Comparison of ENCODE assay signal across 16 mouse cellular contexts in genomic region chr3:52303301-52303700, GRCm38 (mm10). TPM values are rescaled to one million over a fixed set of nuclear protein-coding genes. Genes with fewer than 3 reads are reported as not detected.
DNase-seq lines count a peak whose midpoint lies in the region; ATAC-seq and TF ChIP-seq lines count a peak whose summit lies in the region.
"Had no signal": no experiment of that assay in that cellular context is flagged by ENCODE, and none has a peak within 500 bp of the region (broad histone marks: within the 10 kb centered on the region; RNA-seq: fewer than 3 reads in every experiment).

No protein-coding gene starts in this region.

- H3K4me1 ChIP-seq in liver, adult 2 months (ENCODE audit: control insufficient read depth, insufficient read depth, low read length): peaks cover 24% of the 10 kb centered on the region
- peaks cover 26% of the 10 kb centered on the region for H3K4me1 ChIP-seq in liver, postnatal 0 days (ENCODE audit: insufficient read depth)
- peaks cover 9% of the 10 kb centered on the region; the same call in 1 of the 2 replicates for H3K4me1 ChIP-seq in kidney, embryonic 14.5 days (ENCODE audit: control insufficient read depth, insufficient read depth, low read length)
- H3K4me1 ChIP-seq: forebrain, embryonic 15.5 days had no signal

- H3K27ac ChIP-seq in liver, adult 2 months (replicated peaks; ENCODE audit: insufficient read depth, low read depth, low read length): no peak overlapping the region
- H3K27ac ChIP-seq in liver, postnatal 0 days (ENCODE audit: low read depth): no peak overlapping the region
- H3K27ac ChIP-seq in kidney, embryonic 14.5 days (ENCODE audit: low read depth, low read length): no peak overlapping the region
- H3K27ac ChIP-seq: embryonic facial prominence, embryonic 10.5 days; forebrain, embryonic 15.5 days; hindbrain, embryonic 10.5 days; hindbrain, embryonic 14.5 days had no signal

- TF ChIP-seq CTCF in liver, adult 2 months (IDR thresholded peaks at IDR 0.05; ENCODE audit: low read depth, low read length): no peak
- TF ChIP-seq CTCF in liver, postnatal 0 days (IDR thresholded peaks at IDR 0.05; ENCODE audit: low read depth): no peak

- no peak overlapping the region for H3K4me2 ChIP-seq in liver, postnatal 0 days (ENCODE audit: low read depth, low read length)
- H3K4me2 ChIP-seq in kidney, embryonic 14.5 days (replicated peaks; ENCODE audit: low read depth, low read length): no peak overlapping the region
- H3K4me2 ChIP-seq: forebrain, embryonic 15.5 days; heart, embryonic 12.5 days; hindbrain, embryonic 14.5 days had no signal

- no peak for TF ChIP-seq POLR2A in liver, adult 2 months (IDR thresholded peaks at IDR 0.05; ENCODE audit: extremely low read depth, insufficient read depth, low read length)

- no peak overlapping the region for H3K4me3 ChIP-seq in liver, adult 2 months (ENCODE audit: insufficient read depth, low read depth, low read length)
- H3K4me3 ChIP-seq in liver, postnatal 0 days (ENCODE audit: low read depth, low read length): no peak overlapping the region
- H3K4me3 ChIP-seq in kidney, embryonic 14.5 days (ENCODE audit: low read length): no peak overlapping the region
- H3K4me3 ChIP-seq: embryonic facial prominence, embryonic 10.5 days; forebrain, embryonic 15.5 days; heart, embryonic 12.5 days; hindbrain, embryonic 10.5 days had no signal

- 51% methylated on average over 5 of the region's 5 CpGs for WGBS in liver, adult 2 months
- 54% methylated on average over 5 of the region's 5 CpGs for WGBS in liver, postnatal 0 days (ENCODE audit: insufficient replicate concordance)
- WGBS in kidney, embryonic 14.5 days: 84% methylated on average over 5 of the region's 5 CpGs

- no peak for ATAC-seq in liver, postnatal 0 days
- ATAC-seq in kidney, embryonic 14.5 days (ENCODE audit: low FRiP score, low TSS enrichment): no peak
- ATAC-seq: forebrain, embryonic 15.5 days; intestine, embryonic 16.5 days had no signal

- DNase-seq in cerebellum, adult 8-10 months: peak; percentile 12
- DNase-seq in cerebellum, postnatal 4 days (ENCODE audit: low spot score in 2 of 2): no peak
- peak; percentile 40 for DNase-seq in liver, adult 2 months (ENCODE audit: extremely low read depth, low read depth, low spot score)
- no peak for DNase-seq in liver, postnatal 0 days
- DNase-seq in cerebellum, adult 9-10 months: peak; percentile 53
- DNase-seq: adrenal gland, adult 8-10 months; adrenal gland, postnatal 36 days; gastrocnemius, postnatal 25 days; kidney, adult 2 months had no signal

- H3K27me3 ChIP-seq in liver, adult 2 months (ENCODE audit: control insufficient read depth, insufficient read depth, low read length): no peaks in the 10 kb centered on the region
- no peaks in the 10 kb centered on the region for H3K27me3 ChIP-seq in liver, postnatal 0 days (ENCODE audit: insufficient read depth, low read length)
- no peaks in the 10 kb centered on the region for H3K27me3 ChIP-seq in kidney, embryonic 14.5 days (ENCODE audit: control insufficient read depth, insufficient read depth, low read length)
- H3K27me3 ChIP-seq: forebrain, embryonic 15.5 days; heart, embryonic 12.5 days had no signal

- H3K9ac ChIP-seq in liver, adult 2 months (ENCODE audit: low read depth, low read length): no peak overlapping the region
- H3K9ac ChIP-seq in liver, postnatal 0 days (replicated peaks): no peak overlapping the region
- H3K9ac ChIP-seq in kidney, embryonic 14.5 days (ENCODE audit: low read depth, low read length): no peak overlapping the region
- H3K9ac ChIP-seq: forebrain, embryonic 15.5 days; heart, embryonic 12.5 days; hindbrain, embryonic 14.5 days had no signal

- no peaks in the 10 kb centered on the region for H3K36me3 ChIP-seq in liver, adult 2 months (ENCODE audit: control insufficient read depth, insufficient read depth, low read length)
- H3K36me3 ChIP-seq in liver, postnatal 0 days (replicated peaks; ENCODE audit: insufficient read depth, low read length): 0 out of 2 replicates have a peak, but pooled peaks cover 3% of the 10 kb centered on the region
- no peaks in the 10 kb centered on the region for H3K36me3 ChIP-seq in kidney, embryonic 14.5 days (ENCODE audit: control insufficient read depth, insufficient read depth, low read length)
- H3K36me3 ChIP-seq: embryonic facial prominence, embryonic 10.5 days; forebrain, embryonic 15.5 days; heart, embryonic 12.5 days; hindbrain, embryonic 10.5 days had no signal

- H3K9me3 ChIP-seq in liver, postnatal 0 days (ENCODE audit: low read length): no peaks in the 10 kb centered on the region
- H3K9me3 ChIP-seq in kidney, embryonic 14.5 days (ENCODE audit: control insufficient read depth, low read length): no peaks in the 10 kb centered on the region
- H3K9me3 ChIP-seq: embryonic facial prominence, embryonic 10.5 days; forebrain, embryonic 15.5 days; heart, embryonic 12.5 days; hindbrain, embryonic 10.5 days had no signal

- no peak for TF ChIP-seq EP300 in liver, postnatal 0 days (IDR thresholded peaks at IDR 0.05; ENCODE audit: low read depth)

- H3K79me2 ChIP-seq in liver, adult 2 months (ENCODE audit: control insufficient read depth, insufficient read depth, low read length): peaks cover 70% of the 10 kb centered on the region

RNA-seq across cellular contexts. Expression of gene Foxo1, which starts 35.2 kb away (rescaled TPM):
- total RNA-seq in liver, adult 2 months (2014; rRNA removed): 6.5 and 10.3 TPM in 2 replicates
- 5.8 and 7.4 TPM in 2 replicates for polyA plus RNA-seq in liver, adult 2 months (2012; rRNA removed)
- polyA plus RNA-seq in liver, postnatal 0 days (2015; fragmentation: Nextera tagmentation; extraction: Ambion mirVana): 3.5 and 3.7 TPM in 2 replicates
- 6.4 and 7.8 TPM in 2 replicates for polyA plus RNA-seq in kidney, embryonic 14.5 days (2014; fragmentation: Nextera tagmentation; extraction: Ambion mirVana)

Comparison
In these comparisons a context has a peak if more than half of its experiments do, and no peak if none do; other contexts are left out.
1. DNase-seq: peak in cerebellum, adult 8-10 months (single experiment), liver, adult 2 months (single experiment) and cerebellum, adult 9-10 months (single experiment); none in cerebellum, postnatal 4 days (0 of 2) and liver, postnatal 0 days (single experiment).